8 mouse cellular contexts compared by ENCODE assay signal in the genomic region with DNA sequence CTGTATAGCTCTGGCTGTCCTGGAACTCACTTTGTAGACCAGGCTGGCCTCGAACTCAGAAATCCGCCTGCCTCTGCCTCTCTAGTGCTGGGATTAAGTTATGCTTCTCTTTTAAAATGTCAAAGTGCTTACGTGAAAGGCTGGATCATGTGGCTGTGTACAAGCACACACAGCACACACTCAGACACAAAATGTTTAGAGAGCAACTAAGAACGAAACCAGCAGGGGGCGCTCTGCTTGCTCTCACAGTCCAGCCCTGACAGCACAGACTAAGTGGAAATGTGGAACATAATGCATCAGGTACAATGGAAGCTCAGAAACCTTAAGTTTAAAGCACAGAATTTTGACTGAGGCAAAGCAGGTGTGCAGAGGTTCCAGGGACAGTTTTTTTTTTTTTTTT. TPM values are rescaled to one million over a fixed set of nuclear protein-coding genes. Genes with fewer than 3 reads are reported as not detected.
DNase-seq lines count a peak whose midpoint lies in the region; ATAC-seq and TF ChIP-seq lines count a peak whose summit lies in the region.

No protein-coding gene starts in this region.

- peaks cover 7% of the 10 kb centered on the region for H3K36me3 ChIP-seq in E14TG2a.4 (ENCODE audit: insufficient read depth, low read length)
- no peaks in the 10 kb centered on the region for H3K36me3 ChIP-seq in heart, embryonic 15.5 days

- no peaks in the 10 kb centered on the region for H3K27me3 ChIP-seq in E14TG2a.4 (ENCODE audit: insufficient read depth, low read length)
- no peaks in the 10 kb centered on the region for H3K27me3 ChIP-seq in heart, embryonic 15.5 days

- no peak overlapping the region for H3K4me3 ChIP-seq in E14TG2a.4 (replicated peaks; ENCODE audit: low read length)
- no peak overlapping the region for H3K4me3 ChIP-seq in heart, embryonic 15.5 days

- peak; percentile 88 for TF ChIP-seq CTCF in E14TG2a.4 (conservative IDR thresholded peaks at IDR 0.05; ENCODE audit: low read length)

- no peak overlapping the region for H3K4me2 ChIP-seq in heart, embryonic 15.5 days

- no peak overlapping the region for H3K27ac ChIP-seq in heart, embryonic 15.5 days

- H3K4me1 ChIP-seq in E14TG2a.4 (replicated peaks; ENCODE audit: low read depth, low read length), result peaks cover 33% of the 10 kb centered on the region
- H3K4me1 ChIP-seq in heart, embryonic 15.5 days (replicated peaks), result peaks cover 7% of the 10 kb centered on the region

- H3K9ac ChIP-seq in heart, embryonic 15.5 days, result no peak overlapping the region

- peak; percentile 72 for ATAC-seq in erythroblast, adult 5-6 weeks (replicated peaks; ENCODE audit: low FRiP score, poor library complexity, severe bottlenecking)
- ATAC-seq in heart, embryonic 15.5 days (replicated peaks; ENCODE audit: insufficient number of reproducible peaks, insufficient read depth, low FRiP score, low read depth), result peak; percentile 51; the same call in 1 of the 2 replicates

- peak; percentile 52 to 58 for DNase-seq in adrenal gland, postnatal 4 days (ENCODE audit: low spot score in 2 of 2)
- DNase-seq in layer of hippocampus, adult 18-20 months (ENCODE audit: low spot score in 2 of 2), result peak; percentile 67 to 93
- peak; percentile 80 to 86 for DNase-seq in lung, adult 18-20 months
- peak; percentile 63 for DNase-seq in retina, adult 2 months (ENCODE audit: low read depth, low spot score)
- peak; percentile 90 for DNase-seq in thymus, postnatal 25 days

- whole genome bisulfite sequencing in heart, embryonic 15.5 days, result 9% methylated on average over 5 of the region's 5 CpGs

- 0 out of 2 replicates have a peak, but pooled peaks cover 5% of the 10 kb centered on the region for H3K9me3 ChIP-seq in E14TG2a.4 (ENCODE audit: low read length)
- no peaks in the 10 kb centered on the region for H3K9me3 ChIP-seq in heart, embryonic 15.5 days (replicated peaks)

RNA-seq across cellular contexts. Expression of gene Atad5, which starts 2.4 kb away (rescaled TPM):
- 10 to 100 TPM; 10.1 to 10.8 TPM for total RNA-seq in adrenal gland, postnatal 4 days (2021)
- 25.1 and 32.1 TPM in 2 replicates for total RNA-seq in erythroblast, adult 5-6 weeks (2015; ENCODE audit: low replicate concordance)
- 25.4 and 38.9 TPM in 2 replicates for total RNA-seq in erythroblast, adult 5-6 weeks (2017; ENCODE audit: low replicate concordance)
- polyA plus RNA-seq in heart, embryonic 15.5 days (2015; fragmentation: Nextera tagmentation; extraction: Ambion mirVana), result 4.4 and 4.7 TPM in 2 replicates
- total RNA-seq in layer of hippocampus, adult 18-20 months (2021), result 1 to 10 TPM; 2.6 to 3.1 TPM

RNA-seq across cellular contexts. Expression of gene Crlf3, which starts 6.1 kb away (rescaled TPM):
- 10 to 100 TPM; 25.1 to 28.0 TPM for total RNA-seq in adrenal gland, postnatal 4 days (2021)
- 57.5 and 58.4 TPM in 2 replicates for total RNA-seq in erythroblast, adult 5-6 weeks (2015; ENCODE audit: low replicate concordance)
- 82.4 and 107 TPM in 2 replicates for total RNA-seq in erythroblast, adult 5-6 weeks (2017; ENCODE audit: low replicate concordance)
- polyA plus RNA-seq in heart, embryonic 15.5 days (2015; fragmentation: Nextera tagmentation; extraction: Ambion mirVana), result 29.2 and 37.4 TPM in 2 replicates
- total RNA-seq in layer of hippocampus, adult 18-20 months (2021), result 10 to 100 TPM; 16.6 to 27.7 TPM

RNA-seq across cellular contexts. Expression of gene Tefm, which starts 55.1 kb away (rescaled TPM):
- 10 to 100 TPM; 20.9 to 22.8 TPM for total RNA-seq in adrenal gland, postnatal 4 days (2021)
- total RNA-seq in erythroblast, adult 5-6 weeks (2015; ENCODE audit: low replicate concordance), result 4.0 and 6.3 TPM in 2 replicates
- total RNA-seq in erythroblast, adult 5-6 weeks (2017; ENCODE audit: low replicate concordance), result 0.77 and 1.3 TPM in 2 replicates
- polyA plus RNA-seq in heart, embryonic 15.5 days (2015; fragmentation: Nextera tagmentation; extraction: Ambion mirVana), result 27.6 and 29.2 TPM in 2 replicates
- 1 to 10 TPM; 8.4 to 9.6 TPM for total RNA-seq in layer of hippocampus, adult 18-20 months (2021)
